Mouse (Mus musculus): Measurements from ENCODE around the gene Otos. TPM values are rescaled to one million over a fixed set of nuclear protein-coding genes. Genes with fewer than 3 reads are reported as not detected.

Gene Otos
- polyA plus RNA-seq, 1 experiment from 2014 or later, result 0.43 TPM

DNA sequence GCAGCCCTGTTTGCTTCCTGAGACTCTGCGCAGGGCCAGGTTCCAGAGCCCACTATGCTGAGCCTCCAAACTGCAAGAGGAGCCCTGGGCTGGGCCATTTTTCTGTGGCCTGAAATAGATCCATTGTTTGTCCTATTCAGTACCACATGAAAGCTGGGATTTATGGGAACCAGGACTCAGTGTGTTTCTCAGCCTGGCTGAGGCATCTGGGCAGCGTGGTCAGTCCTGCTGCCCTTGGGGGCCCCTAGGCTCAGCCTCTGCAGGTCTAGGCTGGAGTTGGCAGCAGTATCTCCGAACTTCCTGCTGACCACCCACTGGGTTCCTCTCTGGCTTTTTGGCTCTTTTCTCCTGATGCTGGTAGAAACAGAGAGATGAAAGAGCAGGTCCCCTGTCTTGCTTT lies 2.8 kb upstream of the Otos start:
- H3K27me3 ChIP-seq (ENCODE audit: control insufficient read depth, insufficient read depth, low read length), result no peaks in the 10 kb centered on the region
- peaks cover 8% of the 10 kb centered on the region; the same call in 1 of the 2 replicates for H3K4me1 ChIP-seq (ENCODE audit: control insufficient read depth, insufficient read depth, low read length)
- no peak overlapping the region for H3K27ac ChIP-seq (ENCODE audit: low read depth, low read length)
- H3K4me2 ChIP-seq (replicated peaks; ENCODE audit: low read depth, low read length), result no peak overlapping the region
- no peaks in the 10 kb centered on the region for H3K36me3 ChIP-seq (ENCODE audit: control insufficient read depth, insufficient read depth, low read length)
- no peaks in the 10 kb centered on the region for H3K9me3 ChIP-seq (ENCODE audit: control insufficient read depth, low read length)
- no peak overlapping the region for H3K9ac ChIP-seq (ENCODE audit: low read depth, low read length)
- WGBS, result 59% methylated on average over 3 of the region's 3 CpGs
- no peak overlapping the region for H3K4me3 ChIP-seq (ENCODE audit: low read length)
- ATAC-seq (ENCODE audit: low FRiP score, low TSS enrichment), result no peak

DNA sequence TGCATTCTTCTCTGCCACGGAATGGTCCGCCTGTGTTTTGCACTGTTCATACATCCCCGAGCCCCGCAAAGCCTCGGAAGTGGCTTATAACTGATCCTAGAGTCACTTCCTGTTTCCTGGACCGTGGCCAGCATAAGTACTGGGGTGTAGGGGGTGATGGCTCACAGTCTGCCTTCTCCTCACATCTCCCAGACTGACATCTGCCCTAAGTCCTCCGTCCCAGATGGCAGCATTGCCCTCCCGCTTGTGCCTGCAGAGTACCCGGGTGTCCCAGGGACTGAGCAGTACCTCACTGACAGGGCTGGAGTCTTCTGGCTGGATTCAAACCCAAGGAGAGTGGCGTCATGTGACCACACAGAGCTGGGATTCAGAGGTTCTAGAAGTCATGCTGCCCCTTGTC lies 444 bp downstream of the Otos start:
- 53% methylated on average over 10 of the region's 10 CpGs for WGBS
- Histone ChIP-seq H3K4me3 (ENCODE audit: low read length) (no peak overlapping the region), H3K27me3 (ENCODE audit: control insufficient read depth, insufficient read depth, low read length) (no peaks in the 10 kb centered on the region), H3K9ac (ENCODE audit: low read depth, low read length) (0 out of 2 replicates have a peak overlapping the region, but pooled peaks have one; percentile 28), H3K4me1 (ENCODE audit: control insufficient read depth, insufficient read depth, low read length) (peaks cover 8% of the 10 kb centered on the region; the same call in 1 of the 2 replicates), H3K36me3 (ENCODE audit: control insufficient read depth, insufficient read depth, low read length) (no peaks in the 10 kb centered on the region), H3K9me3 (ENCODE audit: control insufficient read depth, low read length) (no peaks in the 10 kb centered on the region), H3K4me2 (replicated peaks; ENCODE audit: low read depth, low read length) (peak overlapping the region; percentile 17; the same call in 1 of the 2 replicates), H3K27ac (ENCODE audit: low read depth, low read length) (no peak overlapping the region)
- no peak for ATAC-seq (ENCODE audit: low FRiP score, low TSS enrichment)

DNA sequence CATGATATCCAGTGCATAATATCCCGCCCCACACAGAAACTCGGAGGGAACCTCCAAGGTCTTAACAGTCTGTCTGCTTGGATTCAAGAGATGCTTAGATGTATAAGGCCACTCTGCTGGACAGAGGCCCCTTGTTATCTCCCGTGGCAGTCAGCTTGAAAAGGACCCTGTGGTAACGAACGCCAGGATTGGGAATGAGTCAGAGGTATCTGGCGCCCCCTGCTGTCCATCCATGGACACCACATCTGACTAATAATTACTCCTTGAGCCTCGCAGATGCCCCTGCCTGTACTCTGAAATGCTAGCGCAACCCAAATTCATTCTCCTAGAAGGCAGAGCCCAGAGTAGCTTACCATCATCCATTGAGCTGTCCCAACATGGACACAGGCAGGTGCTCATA lies 889 bp downstream of the Otos start:
- H3K9ac ChIP-seq (ENCODE audit: low read depth, low read length), result 0 out of 2 replicates have a peak overlapping the region, but pooled peaks have one; percentile 28

DNA sequence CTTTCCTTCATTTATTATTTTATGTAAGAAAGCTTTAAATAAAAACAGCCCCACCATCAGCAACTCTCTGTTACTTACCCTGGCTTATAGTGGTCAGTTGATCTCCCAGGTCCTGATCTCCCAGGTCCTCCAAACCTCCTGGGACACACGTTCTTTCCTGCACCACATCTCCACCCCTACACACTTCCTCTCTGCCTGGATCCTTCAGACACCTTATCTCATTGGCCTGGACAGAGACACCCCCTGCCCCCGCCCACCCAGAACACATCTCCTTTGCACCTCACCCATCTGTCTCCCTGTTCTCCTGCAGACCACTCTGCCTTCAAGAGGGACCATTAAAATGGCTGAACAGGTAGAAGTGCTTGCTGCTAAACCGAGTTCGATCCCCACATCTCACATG lies 1.6 kb downstream of the Otos start:
- no peaks in the 10 kb centered on the region for H3K9me3 ChIP-seq (ENCODE audit: control insufficient read depth, low read length)
- no peak overlapping the region for H3K27ac ChIP-seq (ENCODE audit: low read depth, low read length)
- H3K4me1 ChIP-seq (ENCODE audit: control insufficient read depth, insufficient read depth, low read length), result peaks cover 8% of the 10 kb centered on the region; the same call in 1 of the 2 replicates
- no peak for ATAC-seq (ENCODE audit: low FRiP score, low TSS enrichment)
- no peak overlapping the region for H3K9ac ChIP-seq (ENCODE audit: low read depth, low read length)
- H3K4me3 ChIP-seq (ENCODE audit: low read length), result no peak overlapping the region
- 69% methylated on average over 4 of the region's 4 CpGs for WGBS
- no peaks in the 10 kb centered on the region for H3K27me3 ChIP-seq (ENCODE audit: control insufficient read depth, insufficient read depth, low read length)
- H3K4me2 ChIP-seq (replicated peaks; ENCODE audit: low read depth, low read length), result no peak overlapping the region
- no peaks in the 10 kb centered on the region for H3K36me3 ChIP-seq (ENCODE audit: control insufficient read depth, insufficient read depth, low read length)

More for the DNA sequence above, 889 bp downstream of the Otos start:
- 8% methylated on average over 8 of the region's 8 CpGs for WGBS
- Histone ChIP-seq H3K36me3 (ENCODE audit: control insufficient read depth, insufficient read depth, low read length) (no peaks in the 10 kb centered on the region), H3K27ac (ENCODE audit: low read depth, low read length) (no peak overlapping the region), H3K9me3 (ENCODE audit: control insufficient read depth, low read length) (no peaks in the 10 kb centered on the region), H3K4me1 (ENCODE audit: control insufficient read depth, insufficient read depth, low read length) (peaks cover 8% of the 10 kb centered on the region; the same call in 1 of the 2 replicates), H3K4me2 (replicated peaks; ENCODE audit: low read depth, low read length) (peak overlapping the region; percentile 17; the same call in 1 of the 2 replicates), H3K4me3 (ENCODE audit: low read length) (no peak overlapping the region), H3K27me3 (ENCODE audit: control insufficient read depth, insufficient read depth, low read length) (no peaks in the 10 kb centered on the region)
- peak; percentile 15; the same call in 1 of the 2 replicates for ATAC-seq (ENCODE audit: low FRiP score, low TSS enrichment)

DNA sequence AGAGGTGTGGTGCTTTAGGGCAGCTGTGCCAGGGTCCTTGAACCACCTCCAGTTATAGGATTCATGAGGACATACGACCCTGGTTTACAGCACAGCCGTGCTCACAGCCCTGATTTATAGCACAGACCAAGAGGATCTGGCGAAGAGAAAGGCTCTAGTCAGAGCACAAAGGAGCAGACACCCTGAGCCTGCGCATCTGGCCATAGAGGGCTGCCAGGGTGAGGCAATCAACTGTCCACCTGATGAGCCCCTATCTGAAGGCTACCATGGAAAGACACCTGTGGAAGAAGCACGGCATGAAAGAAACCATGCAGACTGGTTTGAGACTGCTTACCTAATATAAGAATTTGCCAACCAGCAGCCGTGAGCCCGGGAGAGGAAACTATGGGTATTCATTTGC lies 2.0 kb downstream of the Otos start:
- WGBS, result 64% methylated on average over 7 of the region's 7 CpGs
- Histone ChIP-seq H3K4me1 (ENCODE audit: control insufficient read depth, insufficient read depth, low read length) (peaks cover 8% of the 10 kb centered on the region; the same call in 1 of the 2 replicates), H3K4me3 (ENCODE audit: low read length) (no peak overlapping the region), H3K9ac (ENCODE audit: low read depth, low read length) (no peak overlapping the region), H3K27ac (ENCODE audit: low read depth, low read length) (no peak overlapping the region), H3K4me2 (replicated peaks; ENCODE audit: low read depth, low read length) (no peak overlapping the region), H3K36me3 (ENCODE audit: control insufficient read depth, insufficient read depth, low read length) (no peaks in the 10 kb centered on the region), H3K9me3 (ENCODE audit: control insufficient read depth, low read length) (no peaks in the 10 kb centered on the region), H3K27me3 (ENCODE audit: control insufficient read depth, insufficient read depth, low read length) (no peaks in the 10 kb centered on the region)
- no peak for ATAC-seq (ENCODE audit: low FRiP score, low TSS enrichment)

DNA sequence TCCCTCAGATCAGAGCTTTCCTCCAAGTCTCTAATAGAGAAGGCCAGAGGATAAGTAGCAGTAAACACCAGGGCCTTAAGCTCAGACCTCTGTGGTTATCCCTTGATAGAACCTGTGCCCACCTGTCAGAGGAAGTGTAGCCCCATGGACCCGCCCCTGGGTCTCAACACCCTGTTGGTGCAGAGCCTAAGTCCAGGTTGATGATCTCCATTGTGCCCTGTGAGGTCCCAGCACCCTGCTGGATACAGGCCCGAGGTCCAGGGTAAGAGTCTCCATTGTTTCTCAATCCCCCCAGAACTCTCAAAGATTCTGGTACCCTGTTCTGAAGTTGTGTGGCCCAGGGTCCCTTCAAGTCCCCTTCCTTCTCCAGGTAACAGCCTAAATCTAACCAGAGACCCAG lies 2.5 kb downstream of the Otos start:
- WGBS, result 51% methylated on average over 2 of the region's 2 CpGs
- Histone ChIP-seq H3K27me3 (ENCODE audit: control insufficient read depth, insufficient read depth, low read length) (no peaks in the 10 kb centered on the region), H3K9ac (ENCODE audit: low read depth, low read length) (no peak overlapping the region), H3K27ac (ENCODE audit: low read depth, low read length) (no peak overlapping the region), H3K4me3 (ENCODE audit: low read length) (no peak overlapping the region), H3K9me3 (ENCODE audit: control insufficient read depth, low read length) (no peaks in the 10 kb centered on the region), H3K36me3 (ENCODE audit: control insufficient read depth, insufficient read depth, low read length) (no peaks in the 10 kb centered on the region), H3K4me1 (ENCODE audit: control insufficient read depth, insufficient read depth, low read length) (peaks cover 6% of the 10 kb centered on the region; the same call in 1 of the 2 replicates), H3K4me2 (replicated peaks; ENCODE audit: low read depth, low read length) (no peak overlapping the region)
- no peak for ATAC-seq (ENCODE audit: low FRiP score, low TSS enrichment)

DNA sequence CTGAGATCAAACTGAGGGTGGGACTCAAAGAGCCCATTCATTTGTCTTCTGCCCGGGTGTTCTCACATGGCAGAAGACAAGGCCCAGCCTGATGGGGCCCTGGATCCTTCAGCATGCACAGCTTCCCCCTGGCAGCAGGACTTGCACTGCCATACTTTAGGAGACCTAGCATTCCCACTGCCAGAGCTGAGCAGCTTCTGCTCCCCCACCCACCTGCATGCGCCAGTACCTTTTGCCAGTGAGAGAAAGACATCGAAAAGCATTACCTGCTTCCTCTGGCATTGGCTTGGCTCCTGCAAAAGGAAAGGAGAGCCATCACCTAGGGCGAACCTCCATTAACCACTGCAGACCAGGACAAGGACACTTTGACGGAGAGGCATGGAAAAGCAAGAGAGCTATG lies 3.7 kb downstream of the Otos start:
- Histone ChIP-seq H3K9me3 (ENCODE audit: control insufficient read depth, low read length) (no peaks in the 10 kb centered on the region), H3K36me3 (ENCODE audit: control insufficient read depth, insufficient read depth, low read length) (no peaks in the 10 kb centered on the region), H3K27ac (ENCODE audit: low read depth, low read length) (no peak overlapping the region), H3K27me3 (ENCODE audit: control insufficient read depth, insufficient read depth, low read length) (no peaks in the 10 kb centered on the region), H3K4me2 (replicated peaks; ENCODE audit: low read depth, low read length) (no peak overlapping the region), H3K9ac (ENCODE audit: low read depth, low read length) (no peak overlapping the region), H3K4me3 (ENCODE audit: low read length) (no peak overlapping the region), H3K4me1 (ENCODE audit: control insufficient read depth, insufficient read depth, low read length) (peaks cover 16% of the 10 kb centered on the region; the same call in 1 of the 2 replicates)
- 85% methylated on average over 5 of the region's 5 CpGs for WGBS
- no peak for ATAC-seq (ENCODE audit: low FRiP score, low TSS enrichment)

DNA sequence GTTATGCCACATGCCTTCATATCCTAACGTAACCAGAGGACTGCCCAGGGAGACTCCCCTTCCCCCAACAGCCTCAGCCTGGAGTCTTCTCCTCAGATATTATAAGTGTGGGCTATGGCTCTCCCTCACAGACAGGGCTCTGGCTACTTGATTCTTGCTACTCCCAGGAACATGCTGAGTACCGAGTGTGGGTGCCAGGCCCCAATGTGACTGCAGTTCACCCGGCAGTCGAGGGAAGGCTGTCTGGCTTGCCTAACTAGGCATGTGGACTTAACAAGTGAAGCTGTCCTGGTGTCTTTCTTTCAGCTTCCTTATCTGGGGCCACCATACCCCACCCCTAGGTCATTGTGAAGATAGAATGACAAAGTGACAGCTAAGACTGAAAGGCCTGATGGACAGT lies 5.0 kb downstream of the Otos start:
- Histone ChIP-seq H3K4me3 (ENCODE audit: low read length) (no peak overlapping the region), H3K4me1 (ENCODE audit: control insufficient read depth, insufficient read depth, low read length) (peaks cover 16% of the 10 kb centered on the region; the same call in 1 of the 2 replicates), H3K4me2 (replicated peaks; ENCODE audit: low read depth, low read length) (no peak overlapping the region), H3K36me3 (ENCODE audit: control insufficient read depth, insufficient read depth, low read length) (peaks cover 7% of the 10 kb centered on the region; the same call in 1 of the 2 replicates), H3K9ac (ENCODE audit: low read depth, low read length) (no peak overlapping the region), H3K9me3 (ENCODE audit: control insufficient read depth, low read length) (no peaks in the 10 kb centered on the region), H3K27me3 (ENCODE audit: control insufficient read depth, insufficient read depth, low read length) (no peaks in the 10 kb centered on the region), H3K27ac (ENCODE audit: low read depth, low read length) (no peak overlapping the region)
- ATAC-seq (ENCODE audit: low FRiP score, low TSS enrichment), result no peak
- 83% methylated on average over 4 of the region's 4 CpGs for WGBS

DNA sequence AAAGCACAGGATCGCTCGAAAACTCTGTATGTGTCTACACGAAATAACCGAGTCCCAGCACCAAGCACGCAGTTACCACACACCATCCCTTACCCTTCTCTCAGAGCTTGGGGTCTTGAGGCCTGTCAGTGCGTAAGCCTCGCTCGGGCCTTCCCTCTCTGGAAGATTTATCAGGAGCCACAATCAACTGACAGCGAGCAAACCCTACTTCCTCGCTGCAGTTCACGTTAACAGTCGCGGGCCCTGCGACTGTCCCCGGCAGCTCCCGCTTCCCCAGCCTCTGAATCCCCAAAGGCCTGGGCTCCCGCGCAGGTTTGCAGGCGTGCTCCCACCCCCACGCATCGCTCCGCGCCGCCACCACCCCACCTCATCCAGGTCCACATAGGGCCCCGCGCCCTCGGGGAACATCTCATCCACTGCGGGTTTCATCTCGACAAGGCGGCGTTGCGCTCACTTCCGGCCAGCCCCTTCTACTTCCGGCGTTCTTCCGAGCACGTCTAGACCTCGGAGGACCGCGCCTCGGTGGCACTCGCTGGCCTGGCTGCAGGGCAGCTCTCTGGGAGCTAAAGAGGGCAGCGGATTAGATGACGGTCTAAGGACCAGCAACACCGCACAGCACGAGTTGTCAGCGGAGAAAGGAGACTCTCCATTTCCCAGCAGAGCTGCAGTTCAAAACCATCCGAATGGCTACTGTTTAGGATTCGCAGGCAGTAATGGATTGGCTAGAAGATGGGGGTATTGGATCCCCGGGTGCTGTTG lies 6.9 kb downstream of the Otos start, which contains the start of gene Cops9:
Gene Cops9, minus strand, starts transcription at position 472 of the 759 bp plus-strand sequence.
- Histone ChIP-seq H3K4me1 (ENCODE audit: control insufficient read depth, insufficient read depth, low read length) (peaks cover 10% of the 10 kb centered on the region; the same call in 1 of the 2 replicates), H3K27ac (ENCODE audit: low read depth, low read length) (peak within 1 kb of the TSS; percentile 52), H3K9ac (ENCODE audit: low read depth, low read length) (peak within 1 kb of the TSS; percentile 86), H3K27me3 (ENCODE audit: control insufficient read depth, insufficient read depth, low read length) (no peaks in the 10 kb centered on the region), H3K36me3 (ENCODE audit: control insufficient read depth, insufficient read depth, low read length) (peaks cover 27% of the 10 kb centered on the region), H3K9me3 (ENCODE audit: control insufficient read depth, low read length) (no peaks in the 10 kb centered on the region), H3K4me2 (replicated peaks; ENCODE audit: low read depth, low read length) (peak within 1 kb of the TSS; percentile 93), H3K4me3 (ENCODE audit: low read length) (peak within 1 kb of the TSS; percentile 83)
- peak; percentile 91 for ATAC-seq (ENCODE audit: low FRiP score, low TSS enrichment)
- 2% methylated on average over 50 of the region's 50 CpGs for WGBS

All from kidney, embryonic 14.5 days (tissue).